In the genomic region with DNA sequence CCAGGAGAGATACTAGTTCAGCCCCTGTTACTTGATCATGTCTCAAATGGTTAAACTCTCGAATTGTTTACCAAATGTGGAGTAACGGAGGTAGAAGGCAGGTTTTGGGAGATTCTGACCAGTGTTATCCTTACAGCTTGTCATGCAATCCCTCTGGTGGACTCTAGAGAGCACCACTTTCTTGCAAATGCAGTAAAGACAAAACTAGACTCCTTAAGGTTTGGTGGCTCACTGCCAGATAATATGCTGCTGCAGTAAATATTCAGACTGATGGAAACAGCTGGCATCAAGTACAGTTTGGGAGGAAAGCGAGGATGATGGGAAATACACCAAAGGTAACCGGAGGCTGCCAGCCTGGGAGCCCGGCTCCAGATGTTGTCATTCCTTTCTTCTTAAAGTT, we compare ENCODE assay signal across 9 mouse cellular contexts.
A peak's percentile ranks its signal among the peaks of the same experiment; 100 is the strongest.
DNase-seq lines count a peak whose midpoint lies in the region.
"Had no signal": no experiment of that assay in that cellular context is flagged by ENCODE, and none has a peak within 500 bp of the region (broad histone marks: within the 10 kb centered on the region; RNA-seq: fewer than 3 reads in every experiment).

No protein-coding gene starts in this region.

- DNase-seq in cerebellum, postnatal 10 days, result peak; percentile 2 to 3
- no peak for DNase-seq in cerebellum, adult 11 months
- peak; percentile 2 for DNase-seq in layer of hippocampus, adult 9-11 months
- no peak for DNase-seq in layer of hippocampus, postnatal 36 days
- peak; percentile 1 for DNase-seq in right cerebral cortex, adult 18-20 months
- no peak for DNase-seq in right cerebral cortex, postnatal 4 days
- DNase-seq in right cerebral cortex, postnatal 14 days, result peak; percentile 4
- no peak for DNase-seq in urinary bladder, postnatal 25 days (ENCODE audit: low spot score)
- DNase-seq: gastrocnemius, postnatal 14 days had no signal

Comparison
In these comparisons a context has a peak if more than half of its experiments do, and no peak if none do; other contexts are left out.
1. DNase-seq: peak in cerebellum, postnatal 10 days (2 of 2), layer of hippocampus, adult 9-11 months (single experiment), right cerebral cortex, adult 18-20 months (single experiment) and right cerebral cortex, postnatal 14 days (single experiment); none in cerebellum, adult 11 months (single experiment), layer of hippocampus, postnatal 36 days (0 of 2), right cerebral cortex, postnatal 4 days (single experiment) and urinary bladder, postnatal 25 days (single experiment).